Mouse (Mus musculus): ENCODE measurements around the gene Gm21190.
"Not testable (repeated sequence)": the region's sequence is repeated elsewhere in the genome, so short reads cannot be mapped to it uniquely, and the experiment has no call there.

The Gm21190 gene

DNA sequence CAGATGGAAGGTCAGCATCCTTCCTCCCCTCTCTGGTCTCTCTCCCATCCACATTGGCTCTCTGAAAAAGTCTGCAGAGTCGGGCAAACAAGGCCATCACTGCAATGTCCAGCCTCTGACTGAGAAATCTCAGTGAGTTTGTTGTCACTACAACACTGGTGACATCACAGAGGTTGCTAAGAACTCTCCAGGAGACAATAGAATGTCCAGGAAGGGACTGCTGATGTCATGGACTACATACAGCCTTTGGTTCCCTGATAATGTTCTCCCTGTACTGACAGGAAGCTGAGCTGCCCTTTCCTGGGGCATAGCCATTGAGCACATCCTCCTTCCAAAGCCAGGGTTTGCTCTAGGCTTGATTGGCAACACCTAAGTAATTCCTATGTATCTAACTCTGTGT lies at the start of gene Gm21190:
Gene Gm21190 (minus strand): TSS at position 101 of the 400 bp plus-strand sequence.
- DNase-seq (ENCODE audit: low spot score in 2 of 2): not testable (repeated sequence)

GRCm38 (mm10) chr5:15577033-15577432 lies 48.0 kb upstream of the Gm21190 start, which contains the start of gene Gm21083:
Gene Gm21083 (plus strand): TSS chr5:15577333.
- not testable (repeated sequence) for DNase-seq (ENCODE audit: low spot score in 2 of 2)

DNA sequence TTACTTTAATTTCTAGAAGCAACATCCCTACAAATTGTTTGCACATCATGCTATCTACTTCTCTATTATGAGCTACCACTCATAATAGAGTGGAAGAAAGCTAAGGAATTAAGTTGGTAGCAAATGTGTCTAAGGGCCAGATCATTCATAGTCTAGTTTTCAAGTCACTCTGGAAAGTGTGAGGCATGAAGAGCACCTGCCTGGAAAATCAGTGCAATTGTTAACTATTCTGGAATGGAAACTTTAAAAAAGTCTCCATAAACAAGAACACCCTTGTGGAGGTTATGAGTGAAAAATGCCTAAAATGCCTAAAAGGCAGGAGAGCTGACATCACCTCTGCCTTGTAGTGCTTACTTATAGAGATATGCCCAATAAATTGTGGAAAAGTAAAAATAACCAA lies 44.7 kb upstream of the Gm21190 start:
- not testable (repeated sequence) for DNase-seq (ENCODE audit: low spot score in 2 of 2)

DNA sequence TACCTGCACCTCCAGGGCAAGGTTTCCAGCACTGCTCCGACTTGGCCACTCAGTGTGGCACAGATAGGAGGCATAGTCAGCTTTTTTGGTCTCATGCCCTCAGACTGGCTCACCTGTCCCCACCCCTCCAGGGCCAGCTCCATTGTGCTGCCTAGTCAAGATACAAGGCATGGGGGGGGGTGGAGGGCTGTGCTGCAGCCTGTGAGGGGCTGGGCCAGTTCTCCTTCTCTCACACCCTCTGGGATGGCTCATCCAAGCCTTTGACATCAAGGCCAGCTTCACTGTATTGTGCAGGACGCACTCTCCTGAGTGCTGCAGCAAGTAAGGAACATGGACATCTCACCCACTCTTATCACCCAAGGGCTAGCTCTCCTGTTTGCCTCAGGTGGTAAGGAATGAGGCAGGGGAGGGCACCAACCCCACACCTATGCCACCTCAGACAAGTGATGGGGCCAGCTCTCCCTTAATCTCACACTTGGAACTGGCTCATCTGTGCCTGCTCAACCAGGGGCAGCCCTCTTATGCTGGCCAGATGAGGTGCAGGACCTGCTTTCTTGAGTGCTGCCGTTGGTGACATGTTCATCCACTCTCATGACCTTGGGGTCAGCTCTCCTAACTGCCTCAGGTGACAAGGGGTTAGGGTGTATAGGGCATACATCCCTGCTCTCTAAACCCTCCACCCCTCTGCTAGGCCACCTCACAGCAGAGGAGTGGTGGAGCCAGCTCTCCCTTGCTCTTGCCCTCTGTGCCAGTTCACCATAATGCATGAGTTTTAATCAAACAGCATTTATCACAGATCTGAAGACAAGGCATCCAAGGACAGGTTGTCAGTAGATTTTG lies 32.6 kb upstream of the Gm21190 start:
- not testable (repeated sequence) for DNase-seq (ENCODE audit: low spot score in 2 of 2)

GRCm38 (mm10) chr5:15558654-15559053 lies 29.6 kb upstream of the Gm21190 start:
- DNase-seq (ENCODE audit: low spot score in 2 of 2): not testable (repeated sequence)

DNA sequence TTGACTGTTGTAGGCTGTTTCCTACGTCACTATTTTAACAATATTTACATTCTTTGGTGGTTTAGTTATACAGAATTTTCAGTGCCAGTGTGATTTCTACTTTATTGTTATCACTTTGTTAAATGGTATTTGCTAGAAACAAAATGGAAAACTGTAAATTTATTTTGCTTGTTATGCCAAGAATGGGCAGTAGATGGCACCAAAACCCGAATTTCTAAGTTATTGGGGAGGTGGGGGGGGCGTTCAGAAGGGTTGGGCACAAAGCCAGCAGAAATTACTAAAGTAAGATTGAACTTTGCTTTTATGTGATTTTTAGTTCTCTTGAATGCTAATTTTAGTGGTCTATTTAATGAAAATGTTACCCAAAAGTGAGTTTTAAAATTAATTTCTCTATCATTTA lies 20.6 kb upstream of the Gm21190 start:
- not testable (repeated sequence) for DNase-seq (ENCODE audit: low spot score in 2 of 2)

GRCm38 (mm10) chr5:15549134-15549533 lies 20.1 kb upstream of the Gm21190 start:
- not testable (repeated sequence) for DNase-seq (ENCODE audit: low spot score in 2 of 2)

- not testable (repeated sequence) for DNase-seq (ENCODE audit: low spot score in 2 of 2)
These were observed 19.6 kb upstream of the Gm21190 start for GRCm38 (mm10) chr5:15548642-15549041.

DNA sequence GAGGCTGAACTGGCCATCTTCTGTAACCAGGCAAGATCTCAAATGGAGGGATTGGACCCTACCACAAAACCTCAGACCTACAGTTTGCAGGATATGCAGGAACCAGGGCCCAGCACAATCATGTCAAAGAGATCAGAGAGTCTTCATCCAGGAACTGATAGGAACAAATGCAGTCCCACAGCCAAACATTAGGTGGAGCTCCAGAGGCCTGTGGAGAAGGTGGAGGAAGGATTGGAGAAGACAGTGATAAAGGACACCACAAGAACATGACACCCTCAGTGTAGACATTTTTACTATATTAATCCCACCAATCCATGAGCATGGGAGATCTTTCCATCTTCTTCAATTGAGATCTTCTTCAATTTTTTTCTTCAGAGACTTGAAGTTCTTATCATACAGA lies 6.6 kb downstream of the Gm21190 start:
- DNase-seq (ENCODE audit: low spot score in 2 of 2): not testable (repeated sequence)

DNA sequence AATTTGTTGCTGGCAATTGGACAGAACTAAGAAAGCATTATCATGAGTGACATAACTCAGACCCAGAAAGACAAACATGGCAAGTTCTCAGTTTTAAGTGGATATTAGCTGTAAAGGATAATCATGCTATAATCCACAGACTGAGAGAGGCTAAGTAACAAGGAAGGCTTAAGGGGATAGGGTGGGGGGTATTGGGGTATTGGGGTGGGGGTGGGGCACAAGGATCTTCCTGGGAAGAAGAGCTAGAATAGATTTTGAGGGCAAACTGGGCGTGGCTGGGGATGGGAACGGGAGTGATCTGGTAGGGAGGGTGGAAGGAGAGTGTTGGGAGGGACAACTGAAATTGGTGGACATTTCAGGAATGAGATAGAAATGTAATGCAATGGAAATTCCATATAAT lies 7.0 kb downstream of the Gm21190 start:
- DNase-seq (ENCODE audit: low spot score in 2 of 2): not testable (repeated sequence)

GRCm38 (mm10) chr5:15520418-15520817 lies 8.6 kb downstream of the Gm21190 start:
- DNase-seq (ENCODE audit: low spot score in 2 of 2): not testable (repeated sequence)

DNA sequence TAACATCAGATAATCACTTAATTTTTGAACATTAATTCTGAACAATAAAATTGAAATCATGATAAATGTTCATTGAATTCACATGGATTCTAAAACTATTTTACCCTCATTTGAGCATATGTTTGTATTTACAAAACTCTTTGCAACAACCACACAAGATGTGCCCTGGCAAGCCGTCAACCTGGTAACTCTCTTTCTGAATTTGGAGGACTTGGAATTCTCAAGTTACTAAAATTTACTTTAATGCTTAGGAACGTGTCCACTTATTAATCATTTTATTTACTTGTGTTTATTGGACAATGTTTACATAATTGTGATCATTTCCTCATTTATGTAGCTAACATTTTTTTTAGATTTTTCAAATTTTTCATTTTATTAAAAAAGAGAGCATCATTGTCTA lies 11.9 kb downstream of the Gm21190 start:
- DNase-seq (ENCODE audit: low spot score in 2 of 2): not testable (repeated sequence)

DNA sequence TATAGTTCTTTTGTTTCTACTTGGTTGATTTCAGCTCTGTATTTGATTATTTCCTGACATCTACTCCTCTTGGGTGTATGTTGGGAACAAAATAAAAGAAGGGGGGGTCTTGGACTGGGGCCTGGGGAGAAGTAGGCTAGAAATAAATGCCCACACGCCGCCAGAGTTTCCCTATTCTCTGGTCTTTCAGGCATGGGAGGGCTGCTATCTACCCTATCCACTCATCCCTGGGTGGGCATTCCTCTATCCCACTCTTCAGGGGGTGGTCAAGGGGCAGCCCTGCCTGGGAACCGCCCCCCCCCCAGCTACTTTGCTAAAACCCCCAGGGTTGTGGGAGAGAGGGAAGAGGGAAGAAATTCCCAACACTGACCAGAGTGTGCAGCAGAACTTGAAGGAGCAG lies 16.8 kb downstream of the Gm21190 start:
- DNase-seq (ENCODE audit: low spot score in 2 of 2): not testable (repeated sequence)

DNA sequence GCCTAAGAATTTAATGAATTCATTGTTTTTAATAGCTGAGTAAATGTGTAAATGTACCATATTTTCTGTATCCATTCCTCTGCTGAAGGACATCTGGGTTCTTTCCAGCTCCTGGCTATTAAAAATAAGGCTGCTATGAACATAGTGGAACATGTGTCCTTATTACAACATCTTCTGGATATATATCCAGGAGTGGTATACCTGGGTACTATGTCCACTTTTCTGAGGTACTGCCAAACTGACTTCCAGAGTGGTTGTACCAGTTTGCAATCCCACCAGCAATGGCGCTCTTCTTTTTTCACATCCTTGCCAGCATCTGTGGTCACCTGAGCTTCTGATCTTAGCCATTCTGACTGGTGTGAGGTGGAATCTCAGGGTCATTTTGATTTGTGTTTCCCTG lies 19.1 kb downstream of the Gm21190 start:
- not testable (repeated sequence) for DNase-seq (ENCODE audit: low spot score in 2 of 2)

DNA sequence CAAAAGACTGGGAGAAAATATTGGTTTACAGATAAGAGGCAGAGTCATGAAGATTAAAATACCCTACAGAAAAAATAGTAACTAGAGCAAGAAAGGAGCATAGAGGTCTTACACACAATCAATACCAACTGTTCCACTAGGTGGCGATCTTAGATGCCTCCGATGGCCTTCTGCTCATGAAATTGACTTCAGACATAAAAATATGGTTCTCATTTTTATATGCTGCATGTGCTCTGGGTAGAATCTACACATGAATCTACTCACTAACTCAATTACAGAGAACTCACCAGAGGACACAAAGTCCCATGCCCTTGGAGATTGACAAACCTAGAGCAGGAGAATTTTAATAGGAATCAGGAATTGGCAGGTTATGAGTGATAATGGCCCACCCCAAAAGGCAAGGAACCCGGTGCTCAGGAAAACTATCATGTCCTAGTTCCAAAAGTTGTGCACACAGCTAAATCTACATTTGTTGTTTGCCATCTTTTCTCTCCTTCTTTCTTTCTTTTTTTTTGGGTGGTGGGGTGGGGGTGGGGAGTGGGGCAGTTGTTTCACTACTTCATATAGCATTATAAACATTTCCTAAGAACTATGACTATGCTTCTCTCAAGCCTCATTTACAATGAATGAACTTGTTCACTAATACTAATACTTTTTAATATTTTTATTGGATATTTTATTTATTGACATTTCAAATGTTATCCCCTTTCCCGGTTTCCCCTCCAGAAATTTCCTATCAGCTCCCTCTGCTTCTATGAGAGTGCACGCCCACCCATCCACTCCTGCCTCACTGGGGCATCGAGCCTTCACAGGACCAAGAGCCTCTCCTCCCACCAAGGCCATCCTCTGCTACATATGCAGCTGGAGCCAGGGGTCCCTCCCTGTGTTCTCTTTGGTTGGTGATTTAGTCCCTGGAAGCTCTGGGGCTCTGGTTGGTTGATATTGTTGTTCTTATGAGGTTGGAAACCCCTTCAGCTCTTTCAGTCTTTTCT lies 20.3 kb downstream of the Gm21190 start:
- DNase-seq (ENCODE audit: low spot score in 2 of 2): not testable (repeated sequence)

GRCm38 (mm10) chr5:15507757-15508459 lies 21.1 kb downstream of the Gm21190 start:
- DNase-seq (ENCODE audit: low spot score in 2 of 2): not testable (repeated sequence)

DNA sequence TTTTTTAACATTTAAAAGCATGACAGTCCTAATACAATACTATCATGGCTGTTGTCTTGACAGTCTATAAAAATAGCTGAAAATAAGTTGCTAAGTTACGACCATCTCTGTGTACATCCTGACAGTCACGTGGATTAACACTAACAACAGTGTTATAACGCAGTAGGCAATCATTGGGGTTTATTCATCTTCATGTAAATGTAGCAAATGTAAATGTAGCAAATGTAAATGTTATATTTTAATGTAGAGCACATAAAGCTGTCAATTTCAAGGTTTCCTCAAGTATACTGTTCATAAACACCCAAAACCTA lies 21.8 kb downstream of the Gm21190 start:
- no peak for DNase-seq (ENCODE audit: low spot score in 2 of 2)

DNA sequence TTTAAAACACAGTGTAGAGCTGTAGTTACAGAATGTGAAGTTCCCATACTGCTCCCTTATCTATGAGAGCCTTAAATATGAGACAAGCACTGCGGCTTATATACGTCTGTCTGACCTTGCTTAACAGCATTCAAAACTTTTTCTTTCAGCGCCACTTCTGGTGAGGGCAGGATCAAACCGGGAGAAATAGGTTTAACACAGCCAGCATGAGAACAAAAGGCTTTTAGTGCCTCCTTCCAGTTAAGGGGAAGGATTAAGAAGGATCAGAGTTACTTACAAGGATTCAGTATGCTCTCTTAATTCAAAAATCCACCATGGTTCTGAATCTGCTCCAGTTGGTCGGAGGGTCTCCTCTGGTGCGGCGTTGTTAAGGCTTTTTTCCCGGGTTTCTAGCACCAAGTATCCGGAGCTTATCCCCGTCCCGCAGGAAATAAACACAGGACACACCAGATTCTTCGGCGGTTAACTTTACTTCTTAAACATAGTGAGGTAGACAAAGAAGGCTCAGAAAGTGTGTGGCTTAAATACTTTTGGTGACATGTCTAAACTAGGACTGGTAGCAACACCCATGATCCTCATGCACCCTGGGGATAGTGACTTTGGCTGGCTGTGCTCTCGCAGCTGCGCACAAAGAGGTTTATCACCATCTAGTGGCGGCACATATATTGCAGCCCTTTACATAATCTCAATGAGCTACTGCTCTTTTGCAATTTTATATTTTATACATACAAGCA lies 22.3 kb downstream of the Gm21190 start:
- DNase-seq (ENCODE audit: low spot score in 2 of 2): no peak

- peak in 1 of 2 experiments; percentile 21 for DNase-seq (ENCODE audit: low spot score in 2 of 2)
These were observed 30.1 kb downstream of the Gm21190 start for GRCm38 (mm10) chr5:15498774-15499400.

DNA sequence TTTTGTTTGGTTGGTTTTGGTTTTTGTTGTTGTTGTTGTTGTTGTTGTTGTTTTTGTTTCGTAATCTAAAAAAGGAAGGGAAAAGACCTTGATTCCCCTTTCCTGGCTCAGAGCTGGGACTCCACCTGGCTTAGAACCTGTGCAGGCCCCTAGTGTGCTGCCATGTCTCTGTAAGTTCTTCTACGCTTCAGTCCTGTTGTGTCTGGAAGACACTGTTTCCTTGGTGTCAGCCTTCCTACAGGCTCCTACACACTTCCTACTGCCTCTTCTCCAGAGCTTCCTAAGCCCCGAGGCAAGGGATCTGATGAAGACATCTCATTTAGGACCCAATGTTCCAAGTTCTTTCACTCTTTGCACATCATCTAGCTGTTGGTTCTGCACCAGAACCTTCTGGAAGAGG lies 30.7 kb downstream of the Gm21190 start:
- DNase-seq (ENCODE audit: low spot score in 2 of 2): not testable (repeated sequence)
